Mouse (Mus musculus) brain, adult 2 months (tissue): ENCODE measurements at regions not wholly inside any gene's neighbourhood (a gene's known extent, or its start where the extent isn't known, plus 50 kb on each side); places are given as distances from the start of the nearest gene placed in this dataset.

Experiments
- DNase-seq: peaks from one replicate; pipeline ENCODE4 v3.0.0; 2011; ENCODE audit warnings: low read depth, low spot score

DNA sequence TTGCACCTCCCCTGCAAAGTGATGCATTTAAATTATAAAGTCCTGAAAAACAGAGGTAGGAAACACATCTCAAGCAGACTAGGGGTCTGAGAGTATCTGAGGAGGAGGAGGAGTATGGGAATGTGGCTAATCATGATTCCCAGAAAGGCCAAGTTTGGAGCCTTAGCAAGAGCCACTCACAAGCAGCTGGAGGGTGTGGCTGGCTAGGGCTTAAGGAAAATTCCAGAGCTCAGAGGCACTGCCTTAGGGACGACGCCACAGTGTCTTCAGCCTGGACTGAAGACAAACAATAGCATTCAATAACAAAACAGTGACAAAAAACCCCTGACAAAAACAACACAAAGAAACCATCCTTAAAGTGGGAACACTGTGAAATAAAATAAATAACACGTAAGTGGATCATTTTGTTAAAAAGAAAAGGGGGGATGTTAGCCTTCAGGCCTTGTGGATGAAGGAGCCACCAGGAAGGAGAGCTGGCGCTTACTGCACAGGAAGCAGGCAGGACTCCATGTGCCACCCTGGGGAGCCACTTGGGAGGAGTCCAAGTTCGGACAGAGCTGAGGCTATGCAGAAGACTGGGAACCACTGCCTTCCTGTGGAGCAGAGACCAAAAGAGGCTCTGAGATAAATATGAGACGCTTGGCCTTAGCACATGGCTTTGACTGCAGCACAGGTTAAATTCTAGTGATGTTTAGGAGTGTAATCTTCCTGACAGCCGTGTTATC, 56.6 kb upstream of the Serpine2 start:
- DNase-seq = peak; percentile 10
